Comparison of ENCODE assay signal across 20 mouse cellular contexts in the genomic region with DNA sequence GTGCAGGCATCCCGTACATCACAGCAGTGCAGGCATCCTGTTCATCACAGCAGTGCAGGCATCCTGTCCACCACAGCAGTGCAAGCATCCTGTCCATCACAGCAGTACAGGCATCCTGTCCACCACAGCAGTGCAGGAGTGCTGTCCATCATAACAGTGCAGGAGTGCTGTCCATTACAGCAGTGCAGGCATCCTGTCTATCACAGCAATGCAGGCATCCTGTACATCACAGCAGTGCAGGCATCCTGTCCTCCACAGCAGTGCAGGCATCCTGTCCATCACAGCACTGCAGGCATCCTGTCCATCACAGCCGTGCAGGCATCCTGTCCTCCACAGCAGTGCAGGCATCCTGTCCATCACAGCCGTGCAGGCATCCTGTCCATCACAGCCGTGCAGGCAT.
DNase-seq lines count a peak whose midpoint lies in the region; ATAC-seq and TF ChIP-seq lines count a peak whose summit lies in the region.
"Had no signal": no experiment of that assay in that cellular context is flagged by ENCODE, and none has a peak within 500 bp of the region (broad histone marks: within the 10 kb centered on the region; RNA-seq: fewer than 3 reads in every experiment).

No protein-coding gene starts in this region.

- H3K27me3 ChIP-seq in megakaryocyte, embryonic 14.5 days (replicated peaks), result peaks cover 2% of the 10 kb centered on the region
- peaks cover 19% of the 10 kb centered on the region for H3K27me3 ChIP-seq in G1E (ENCODE audit: insufficient read depth, low read length)
- H3K27me3 ChIP-seq: hindbrain, embryonic 15.5 days; intestine, embryonic 15.5 days had no signal

- peak overlapping the region; percentile 79 for H3K4me3 ChIP-seq in megakaryocyte, embryonic 14.5 days (replicated peaks)
- peak overlapping the region; percentile 44; the same call in 1 of the 2 replicates for H3K4me3 ChIP-seq in G1E (ENCODE audit: low read depth, low read length)
- H3K4me3 ChIP-seq: forebrain, embryonic 10.5 days; hindbrain, embryonic 15.5 days; intestine, embryonic 15.5 days had no signal

- no peak for ATAC-seq in megakaryocyte, adult 5-6 weeks (ENCODE audit: poor library complexity, severe bottlenecking)
- no peak for ATAC-seq in G1E (ENCODE audit: extremely low read depth, insufficient number of reproducible peaks, low FRiP score, poor library complexity, severe bottlenecking)
- ATAC-seq: forebrain, embryonic 14.5 days; intestine, embryonic 15.5 days; Patski had no signal

- H3K9me3 ChIP-seq in megakaryocyte, embryonic 14.5 days, result peaks cover 19% of the 10 kb centered on the region
- no peaks in the 10 kb centered on the region for H3K9me3 ChIP-seq in G1E (replicated peaks)
- H3K9me3 ChIP-seq: forebrain, embryonic 10.5 days; hindbrain, embryonic 15.5 days; intestine, embryonic 15.5 days had no signal

- H3K36me3 ChIP-seq in megakaryocyte, embryonic 14.5 days (replicated peaks; ENCODE audit: low read length), result no peaks in the 10 kb centered on the region
- H3K36me3 ChIP-seq in G1E (replicated peaks), result no peaks in the 10 kb centered on the region
- H3K36me3 ChIP-seq: forebrain, embryonic 10.5 days; hindbrain, embryonic 15.5 days; intestine, embryonic 15.5 days had no signal

- DNase-seq in heart, adult 11 months, result peak; percentile 74
- DNase-seq in heart, adult 18-20 months, result no peak
- DNase-seq in G1E (ENCODE audit: low spot score), result no peak
- no peak for DNase-seq in adrenal gland, adult (ENCODE audit: inconsistent age in 2 of 2, low spot score in 1 of 2)
- DNase-seq: adrenal gland, adult 2 months; adrenal gland, postnatal 14 days; B cell, adult 2 months; cerebellum, adult 18-20 months; cerebellum, adult 9-10 months; cerebellum, postnatal 14 days; gastrocnemius, postnatal 25 days; kidney, adult 11 months; kidney, adult 8-10 months had no signal

- no peak for TF ChIP-seq CTCF in G1E (IDR thresholded peaks at IDR 0.05; ENCODE audit: low read depth, low read length)

- H3K4me1 ChIP-seq in megakaryocyte, embryonic 14.5 days, result peaks cover 6% of the 10 kb centered on the region; the same call in 1 of the 2 replicates
- peaks cover 3% of the 10 kb centered on the region; the same call in 1 of the 2 replicates for H3K4me1 ChIP-seq in G1E (ENCODE audit: insufficient read depth, low read depth, low read length)
- H3K4me1 ChIP-seq: forebrain, embryonic 10.5 days; hindbrain, embryonic 15.5 days; intestine, embryonic 15.5 days had no signal
